Mouse (Mus musculus) olfactory bulb, adult 2 months (tissue): Measurements from ENCODE around the gene Chit1. TPM values are rescaled to one million over a fixed set of nuclear protein-coding genes. Genes with fewer than 3 reads are reported as not detected.
A peak's percentile ranks its signal among the peaks of the same experiment; 100 is the strongest.

Experiments
- H3K27ac ChIP-seq: fragments of 200-500 bp; 2 replicates; pipeline ENCODE4 v1.5.1; 2012; ENCODE audit warnings: low read depth, low read length; ENCODE audit not compliant: insufficient read depth
- H3K4me1 ChIP-seq: fragments of 200-500 bp; 2 replicates; pipeline ENCODE4 v1.6.1; 2012; ENCODE audit warnings: low read length; ENCODE audit not compliant: control insufficient read depth, insufficient read depth
- H3K4me3 ChIP-seq: fragments of 200-500 bp; 2 replicates; pipeline ENCODE4 v1.5.1; 2012; ENCODE audit warnings: mild to moderate bottlenecking, low read depth, low read length, moderate library complexity; ENCODE audit not compliant: insufficient read depth
- CTCF ChIP-seq: fragments of 200-500 bp; IDR thresholded peaks from 2 replicates; pipeline ENCODE4 v1.5.1; 2012; ENCODE audit warnings: low read depth, mild to moderate bottlenecking, low read length, moderate library complexity; ENCODE audit not compliant: insufficient read depth
- POLR2A ChIP-seq: fragments of 200-500 bp; IDR thresholded peaks from 2 replicates; pipeline ENCODE4 v1.6.1; 2012; ENCODE audit warnings: mild to moderate bottlenecking, low read depth, low read length, moderate library complexity; ENCODE audit not compliant: insufficient read depth
- WGBS: fragments of 180-500 bp; shearing (Covaris S2); methylation state at CpG from one replicate; pipeline ENCODE4 v1.1.7; 2018; 5-methylcytosine and 5-hydroxymethylcytosine counted together
- polyA plus RNA-seq: library from polyadenylated mRNA; stranded (reverse); fragments of >200 nt; gene quantifications from 2 replicates; pipeline ENCODE4 v1.2.4, GENCODE M21; 2012; ENCODE audit warnings: low replicate concordance; ENCODE audit not compliant: missing spikeins, insufficient read depth, insufficient read length

Gene Chit1
- polyA plus RNA-seq, 1 experiment = not detected

DNA sequence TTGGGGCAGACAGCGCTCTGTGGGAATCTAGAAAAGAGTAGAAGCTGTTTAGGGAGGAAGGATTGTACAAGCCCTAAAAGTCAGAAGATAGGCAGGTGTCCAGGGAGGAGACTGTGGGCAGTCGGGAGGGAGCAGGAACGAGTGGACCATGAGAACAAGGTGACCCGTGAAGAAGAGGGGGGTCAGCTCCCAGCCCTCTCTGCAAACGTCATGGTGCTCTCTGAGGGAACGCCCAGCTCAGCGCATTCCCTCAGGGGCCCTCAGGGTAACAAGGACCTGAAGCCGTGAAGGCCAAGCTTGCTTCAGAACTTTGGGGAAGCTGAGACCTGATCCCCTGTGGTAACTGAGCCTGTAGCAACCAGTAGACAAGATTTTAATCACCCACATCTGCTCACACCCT is 39.0 kb downstream of the Chit1 start:
- 85% methylated on average over 8 of the region's 8 CpGs for WGBS
- Histone ChIP-seq H3K4me3 (no peak overlapping the region), H3K27ac (no peak overlapping the region), H3K4me1 (0 out of 2 replicates have a peak, but pooled peaks cover 2% of the 10 kb centered on the region)
- no peak for TF ChIP-seq CTCF
- no peak for TF ChIP-seq POLR2A

DNA sequence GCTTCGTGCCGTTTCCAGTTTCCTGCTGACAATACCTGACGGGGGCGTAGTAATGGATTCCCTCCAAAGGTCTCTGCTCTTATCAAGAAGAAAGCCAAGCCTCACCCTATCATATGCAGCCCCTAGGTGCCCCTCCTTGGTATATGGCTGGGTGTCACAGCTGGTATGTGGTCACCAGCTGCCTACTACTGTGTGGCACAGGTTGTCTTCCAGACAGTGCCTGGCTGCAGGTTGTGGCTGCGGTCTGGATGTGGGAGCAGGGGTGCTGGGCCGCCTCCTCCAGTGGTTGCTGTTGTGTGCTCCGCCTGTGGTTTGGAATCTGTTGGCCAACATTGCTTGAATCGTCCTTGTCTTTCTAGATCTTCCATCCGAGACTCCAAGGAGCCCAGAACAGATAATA is 39.7 kb downstream of the Chit1 start:
- H3K4me1 ChIP-seq = 0 out of 2 replicates have a peak, but pooled peaks cover 2% of the 10 kb centered on the region
- TF ChIP-seq CTCF (no peak), POLR2A (no peak)
- H3K27ac ChIP-seq = no peak overlapping the region
- no peak overlapping the region for H3K4me3 ChIP-seq
- WGBS = 96% methylated on average over 9 of the region's 9 CpGs

DNA sequence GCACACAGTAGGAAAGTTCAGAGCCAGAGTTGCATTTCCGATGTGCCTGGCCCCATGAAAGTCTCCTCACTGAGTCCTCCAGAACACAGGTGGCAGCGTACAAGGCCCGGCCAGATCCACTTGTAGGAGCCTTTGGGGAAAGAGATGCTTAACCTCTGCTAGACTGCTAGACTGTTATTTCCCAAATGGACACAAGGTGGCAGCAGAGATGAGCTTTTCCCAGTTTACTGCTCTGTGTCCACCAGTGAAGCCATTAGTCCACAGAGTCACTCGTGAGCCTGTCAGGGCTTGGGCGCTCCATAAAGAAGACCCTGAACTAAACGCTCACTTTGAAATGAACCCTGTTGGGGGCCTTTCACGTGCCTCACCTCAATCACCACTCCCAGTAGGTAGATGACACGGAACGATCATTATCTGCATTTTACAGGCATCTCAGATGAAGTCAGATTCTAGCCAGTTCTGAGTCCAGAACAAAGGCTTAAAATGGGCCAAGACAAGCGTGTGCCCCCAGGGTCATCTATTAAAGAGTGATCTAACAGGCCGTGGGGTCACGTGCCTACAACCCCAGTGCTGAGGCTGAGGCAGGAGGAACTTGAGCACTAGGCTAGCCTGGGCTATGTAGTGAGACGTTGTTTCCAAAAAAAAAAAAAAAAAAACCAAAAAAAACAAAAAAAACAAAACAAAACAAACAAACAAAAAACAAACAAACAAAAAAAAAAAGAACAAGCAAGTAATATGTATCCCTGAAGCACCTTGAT is 40.8 kb downstream of the Chit1 start:
- no peak overlapping the region for H3K4me3 ChIP-seq

DNA sequence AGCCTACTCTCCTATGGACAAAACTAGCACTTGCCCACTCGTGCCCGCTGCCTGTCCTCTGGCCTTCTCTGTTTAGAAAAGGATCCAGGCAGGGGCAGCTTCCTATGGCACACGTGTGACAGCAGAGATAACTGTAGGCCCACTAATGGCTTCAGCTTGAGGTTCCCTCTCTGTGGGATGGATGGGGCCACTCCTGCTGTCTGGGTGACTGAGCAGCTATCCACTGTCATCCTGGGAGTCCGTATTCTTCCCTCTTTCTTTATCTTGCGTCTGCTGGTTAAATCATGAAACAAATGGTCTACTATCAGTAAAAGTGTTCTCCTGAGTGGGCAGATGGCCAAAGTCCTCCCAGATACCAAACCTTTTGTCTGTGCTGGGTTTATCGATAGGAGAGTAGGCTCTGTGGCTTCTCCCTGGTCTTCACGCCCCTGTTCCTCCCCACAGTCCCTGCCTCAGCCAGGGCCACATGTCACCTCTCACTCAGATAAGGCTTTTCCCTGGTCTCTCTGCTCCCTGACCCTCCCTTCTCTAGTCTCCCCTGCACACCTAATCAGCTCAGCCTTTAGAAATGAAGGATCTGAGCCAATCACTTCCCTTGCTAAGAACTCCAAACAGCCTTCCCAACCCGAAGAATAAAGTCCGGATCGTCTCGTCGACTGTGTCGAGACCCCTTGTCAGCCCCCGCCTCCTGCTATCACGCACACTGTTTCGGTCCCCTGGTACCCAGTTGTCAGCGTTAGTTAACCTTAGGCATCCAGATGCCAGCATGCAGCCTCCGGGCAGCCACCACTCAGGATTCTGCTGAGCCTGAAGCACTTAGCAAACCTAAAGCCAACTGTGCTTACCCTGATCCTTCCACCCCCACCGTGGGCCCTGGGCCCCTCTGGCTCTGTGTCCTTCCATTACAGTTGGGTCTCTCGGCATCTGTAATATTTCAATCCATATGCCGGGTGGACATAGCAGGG is 41.9 kb downstream of the Chit1 start:
- 89% methylated on average over 21 of the region's 21 CpGs for WGBS
- TF ChIP-seq POLR2A = no peak
- no peak for TF ChIP-seq CTCF
- Histone ChIP-seq H3K27ac (no peak overlapping the region), H3K4me3 (no peak overlapping the region), H3K4me1 (no peaks in the 10 kb centered on the region)

More for the DNA sequence above, 40.8 kb downstream of the Chit1 start:
- TF ChIP-seq CTCF (peak; percentile 42), POLR2A (no peak)
- WGBS = 26% methylated on average over 13 of the region's 13 CpGs
- Histone ChIP-seq H3K27ac (no peak overlapping the region), H3K4me1 (no peaks in the 10 kb centered on the region)

DNA sequence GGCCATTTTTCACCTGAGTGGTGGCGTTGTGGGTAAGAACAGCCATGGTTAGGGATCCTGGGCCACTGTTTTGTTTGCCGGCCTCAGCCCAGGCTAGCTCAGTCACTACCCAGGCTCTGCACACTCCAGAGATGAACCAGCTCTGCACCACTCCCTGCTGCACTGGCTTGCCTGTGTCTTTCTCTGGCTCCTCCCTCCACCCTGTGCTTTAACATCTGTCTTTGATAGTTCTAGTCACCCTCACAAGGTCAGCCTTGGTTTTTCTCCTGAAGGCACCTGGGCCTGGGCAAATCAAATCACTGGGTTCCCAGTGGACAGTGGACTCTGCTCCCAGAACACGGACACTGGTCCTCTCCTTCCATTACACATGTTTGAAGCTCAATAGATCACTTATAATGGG is 43.1 kb downstream of the Chit1 start:
- Histone ChIP-seq H3K4me1 (no peaks in the 10 kb centered on the region), H3K4me3 (no peak overlapping the region), H3K27ac (no peak overlapping the region)
- WGBS = 99% methylated on average over 3 of the region's 3 CpGs
- TF ChIP-seq CTCF = no peak
- TF ChIP-seq POLR2A = no peak

DNA sequence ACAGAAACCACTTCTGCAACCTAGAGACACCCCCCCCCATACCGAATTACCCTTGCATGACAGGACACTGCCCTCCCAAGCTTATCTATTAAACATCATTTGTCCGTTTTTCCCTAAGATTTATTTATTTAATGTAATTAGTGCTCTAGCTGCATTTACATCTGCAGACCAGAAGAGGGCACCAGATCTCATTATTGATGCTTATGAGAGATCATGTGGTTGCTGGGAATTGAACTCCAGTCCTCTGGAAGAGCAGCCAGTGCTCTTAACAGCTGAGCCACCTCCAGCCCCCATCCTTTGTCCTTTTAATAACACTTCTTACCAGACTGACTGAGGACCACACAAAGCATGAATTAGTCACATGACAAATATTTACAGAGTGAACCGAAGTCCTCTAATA is 43.6 kb downstream of the Chit1 start:
- TF ChIP-seq CTCF = no peak
- TF ChIP-seq POLR2A = no peak
- Histone ChIP-seq H3K4me1 (no peaks in the 10 kb centered on the region), H3K4me3 (no peak overlapping the region), H3K27ac (no peak overlapping the region)
- WGBS = 68% methylated on average over 3 of the region's 3 CpGs

DNA sequence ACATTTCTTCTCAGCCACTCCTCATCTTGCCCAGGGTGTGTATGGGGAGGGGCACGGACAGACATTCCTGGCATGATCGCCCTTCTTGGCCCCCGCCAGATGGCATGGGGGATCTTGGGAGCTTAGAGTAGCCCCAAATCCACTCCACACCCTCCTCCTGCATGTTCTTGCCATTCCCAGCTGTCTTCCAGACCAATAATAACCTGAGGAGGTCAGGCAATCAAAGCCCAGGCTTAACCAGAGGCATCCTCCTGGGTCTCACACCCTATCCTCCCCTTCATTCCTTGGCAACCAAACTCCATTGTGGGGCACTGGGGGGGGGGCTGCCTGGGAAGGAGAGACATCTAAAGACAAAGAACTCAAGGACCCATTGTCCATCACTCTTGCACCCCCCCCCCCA is 49.4 kb downstream of the Chit1 start:
- WGBS = 92% methylated on average over 3 of the region's 3 CpGs
- H3K4me3 ChIP-seq = no peak overlapping the region
- no peak overlapping the region for H3K27ac ChIP-seq
- H3K4me1 ChIP-seq = peaks cover 2% of the 10 kb centered on the region; the same call in 1 of the 2 replicates
- TF ChIP-seq CTCF (no peak), POLR2A (no peak)

DNA sequence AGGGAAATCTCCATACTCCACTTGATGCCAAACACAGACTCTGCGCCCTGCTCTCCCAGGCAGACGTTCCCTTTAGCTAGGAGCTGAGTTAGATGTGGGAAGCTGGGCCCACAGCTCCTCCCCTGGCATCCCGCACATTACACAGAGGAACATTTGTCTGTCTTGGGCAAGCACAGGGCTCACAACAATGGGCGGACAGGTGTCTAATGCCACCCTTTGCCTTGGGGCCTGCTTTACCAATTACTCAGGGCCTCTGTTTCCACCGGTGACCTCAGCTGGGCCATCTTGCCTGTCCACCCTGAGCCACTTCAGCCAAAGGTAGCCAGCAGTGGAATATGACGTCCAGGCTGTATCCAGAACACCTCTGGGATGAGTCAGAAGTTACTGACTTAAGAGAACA is 50.4 kb downstream of the Chit1 start:
- Histone ChIP-seq H3K4me3 (no peak overlapping the region), H3K27ac (no peak overlapping the region), H3K4me1 (peaks cover 2% of the 10 kb centered on the region; the same call in 1 of the 2 replicates)
- WGBS = 83% methylated on average over 6 of the region's 6 CpGs
- TF ChIP-seq CTCF (no peak), POLR2A (no peak)
